Mouse (Mus musculus) limb, embryonic 11.5 days (tissue): Measurements from ENCODE around the gene Pax4. TPM values are rescaled to one million over a fixed set of nuclear protein-coding genes. Genes with fewer than 3 reads are reported as not detected.

Source experiments
- ATAC-seq: fragments of 200-750 bp; cut with Nextera tagmentation; 2 replicates; pipeline ENCODE4 v1.8.0; 2017; ENCODE audit warnings: low read depth; ENCODE audit not compliant: insufficient number of reproducible peaks, low FRiP score, low TSS enrichment
- DNase-seq: peaks from one replicate; pipeline ENCODE4 v3.0.0-alpha.2; 2015; ENCODE audit warnings: low spot score
- H3K27ac ChIP-seq: fragments of 300-500 bp; sonication (generic); replicated peaks from 2 replicates; pipeline ENCODE4 v1.5.1; 2014; ENCODE audit warnings: low read depth, mild to moderate bottlenecking, low read length
- H3K27me3 ChIP-seq: fragments of 300-500 bp; sonication (generic); 2 replicates; pipeline ENCODE4 v1.6.1; 2014; ENCODE audit warnings: mild to moderate bottlenecking, low read length, mixed read lengths; ENCODE audit not compliant: control insufficient read depth, insufficient read depth
- H3K36me3 ChIP-seq: fragments of 300-500 bp; sonication (generic); 2 replicates; pipeline ENCODE4 v1.6.1; 2014; ENCODE audit warnings: mild to moderate bottlenecking, low read length, moderate library complexity, mixed read lengths; ENCODE audit not compliant: control insufficient read depth, insufficient read depth
- H3K4me1 ChIP-seq: fragments of 300-500 bp; sonication (generic); 2 replicates; pipeline ENCODE4 v1.6.1; 2014; ENCODE audit warnings: low read length, mixed read lengths; ENCODE audit not compliant: control insufficient read depth, insufficient read depth
- H3K4me2 ChIP-seq: fragments of 300-500 bp; sonication (generic); 2 replicates; pipeline ENCODE4 v1.6.1; 2014; ENCODE audit warnings: low read depth, mild to moderate bottlenecking, moderate library complexity; ENCODE audit not compliant: severe bottlenecking
- H3K4me3 ChIP-seq: fragments of 300-500 bp; sonication (generic); 2 replicates; pipeline ENCODE4 v1.5.1; 2014; ENCODE audit warnings: low read depth, low read length
- H3K9ac ChIP-seq: fragments of 300-500 bp; sonication (generic); 2 replicates; pipeline ENCODE4 v1.6.1; 2014; ENCODE audit warnings: mild to moderate bottlenecking, low read length
- H3K9me3 ChIP-seq: fragments of 300-500 bp; sonication (generic); 2 replicates; pipeline ENCODE4 v1.6.1; 2016; ENCODE audit warnings: low read length; ENCODE audit not compliant: control insufficient read depth
- WGBS: fragments of 180-500 bp; shearing (Covaris S2); extraction: QIAGEN DNeasy Blood & Tissue Kit; methylation state at CpG from one replicate; pipeline ENCODE4 v1.1.7; 2014; 5-methylcytosine and 5-hydroxymethylcytosine counted together
- polyA plus RNA-seq: library from polyadenylated mRNA; unstranded; fragments of >200 nt; fragmentation: Nextera tagmentation; extraction: Ambion mirVana; gene quantifications from 2 replicates; pipeline ENCODE4 v1.2.1, GENCODE M21; 2014

Pax4 gene
- polyA plus RNA-seq, 1 experiment from 2014 or later, result not detected

GRCm38 (mm10) chr6:28482711-28483315 is 33.7 kb upstream of the Pax4 start:
- Histone ChIP-seq H3K9ac (no peak overlapping the region), H3K4me1 (peaks cover 11% of the 10 kb centered on the region; the same call in 1 of the 2 replicates), H3K27ac (no peak overlapping the region), H3K27me3 (no peaks in the 10 kb centered on the region), H3K4me3 (no peak overlapping the region), H3K9me3 (no peaks in the 10 kb centered on the region), H3K4me2 (no peak overlapping the region), H3K36me3 (no peaks in the 10 kb centered on the region)
- ATAC-seq (no peak), DNase-seq (no peak)
- WGBS, result 84% methylated on average over 4 of the region's 4 CpGs

- WGBS, result 5% methylated on average over 21 of the region's 21 CpGs
- ATAC-seq, result no peak
- Histone ChIP-seq H3K4me2 (peak overlapping the region; percentile 70), H3K27ac (peak overlapping the region; percentile 39; the same call in 1 of the 2 replicates), H3K9me3 (no peaks in the 10 kb centered on the region), H3K4me1 (peaks cover 11% of the 10 kb centered on the region; the same call in 1 of the 2 replicates), H3K4me3 (peak overlapping the region; percentile 95), H3K27me3 (no peaks in the 10 kb centered on the region), H3K9ac (peak overlapping the region; percentile 74), H3K36me3 (no peaks in the 10 kb centered on the region)
- DNase-seq, result no peak
Measured at GRCm38 (mm10) chr6:28480752-28481492, 31.8 kb upstream of the Pax4 start.

GRCm38 (mm10) chr6:28479865-28480751 is 31.0 kb upstream of the Pax4 start:
- Histone ChIP-seq H3K27ac (peak overlapping the region; percentile 39; the same call in 1 of the 2 replicates), H3K4me3 (peak overlapping the region; percentile 95), H3K27me3 (no peaks in the 10 kb centered on the region), H3K9me3 (no peaks in the 10 kb centered on the region), H3K36me3 (no peaks in the 10 kb centered on the region), H3K4me1 (peaks cover 11% of the 10 kb centered on the region; the same call in 1 of the 2 replicates), H3K4me2 (peak overlapping the region; percentile 70), H3K9ac (peak overlapping the region; percentile 74)
- ATAC-seq (peak; percentile 99), DNase-seq (peak; percentile 96)
- WGBS, result under 1% methylated on average over 68 of the region's 68 CpGs

- H3K9me3 ChIP-seq, result no peaks in the 10 kb centered on the region
- H3K4me3 ChIP-seq, result no peak within 1 kb of the TSS
- no peaks in the 10 kb centered on the region for H3K4me1 ChIP-seq
- no peaks in the 10 kb centered on the region for H3K27me3 ChIP-seq
- no peak for DNase-seq
- H3K4me2 ChIP-seq, result no peak within 1 kb of the TSS
- H3K36me3 ChIP-seq, result no peaks in the 10 kb centered on the region
- no peak within 1 kb of the TSS for H3K9ac ChIP-seq
- no peak for ATAC-seq
- no peak within 1 kb of the TSS for H3K27ac ChIP-seq
- WGBS, result 85% methylated on average over 5 of the region's 5 CpGs
Measured at GRCm38 (mm10) chr6:28474839-28475238, 25.7 kb upstream of the Pax4 start, which contains the start of gene Snd1. TSS of gene Snd1 (plus strand) at chr6:28475139.

GRCm38 (mm10) chr6:28474211-28474610 is 25.1 kb upstream of the Pax4 start:
- Histone ChIP-seq H3K27ac (no peak overlapping the region), H3K27me3 (no peaks in the 10 kb centered on the region), H3K4me2 (no peak overlapping the region), H3K4me1 (no peaks in the 10 kb centered on the region), H3K9me3 (no peaks in the 10 kb centered on the region), H3K9ac (no peak overlapping the region), H3K4me3 (no peak overlapping the region), H3K36me3 (no peaks in the 10 kb centered on the region)
- DNase-seq (no peak), ATAC-seq (no peak)
- 84% methylated on average over 4 of the region's 4 CpGs for WGBS

- DNase-seq (no peak), ATAC-seq (no peak)
- WGBS, result 84% methylated on average over 9 of the region's 9 CpGs
- H3K4me2 ChIP-seq, result no peak overlapping the region
- H3K4me1 ChIP-seq, result no peaks in the 10 kb centered on the region
- H3K27me3 ChIP-seq, result no peaks in the 10 kb centered on the region
- no peaks in the 10 kb centered on the region for H3K36me3 ChIP-seq
- H3K4me3 ChIP-seq, result no peak overlapping the region
- H3K9ac ChIP-seq, result no peak overlapping the region
- no peak overlapping the region for H3K27ac ChIP-seq
- no peaks in the 10 kb centered on the region for H3K9me3 ChIP-seq
Measured at GRCm38 (mm10) chr6:28471284-28472035, 22.3 kb upstream of the Pax4 start.

GRCm38 (mm10) chr6:28470621-28471020 is 21.5 kb upstream of the Pax4 start:
- Histone ChIP-seq H3K4me2 (no peak overlapping the region), H3K9me3 (no peaks in the 10 kb centered on the region), H3K36me3 (no peaks in the 10 kb centered on the region), H3K4me3 (no peak overlapping the region), H3K27me3 (no peaks in the 10 kb centered on the region), H3K27ac (no peak overlapping the region), H3K4me1 (no peaks in the 10 kb centered on the region), H3K9ac (no peak overlapping the region)
- DNase-seq (no peak), ATAC-seq (no peak)
- WGBS, result 77% methylated on average over 5 of the region's 5 CpGs
